Mouse (Mus musculus): ENCODE results near the gene Rbm38.

Rbm38 gene

DNA sequence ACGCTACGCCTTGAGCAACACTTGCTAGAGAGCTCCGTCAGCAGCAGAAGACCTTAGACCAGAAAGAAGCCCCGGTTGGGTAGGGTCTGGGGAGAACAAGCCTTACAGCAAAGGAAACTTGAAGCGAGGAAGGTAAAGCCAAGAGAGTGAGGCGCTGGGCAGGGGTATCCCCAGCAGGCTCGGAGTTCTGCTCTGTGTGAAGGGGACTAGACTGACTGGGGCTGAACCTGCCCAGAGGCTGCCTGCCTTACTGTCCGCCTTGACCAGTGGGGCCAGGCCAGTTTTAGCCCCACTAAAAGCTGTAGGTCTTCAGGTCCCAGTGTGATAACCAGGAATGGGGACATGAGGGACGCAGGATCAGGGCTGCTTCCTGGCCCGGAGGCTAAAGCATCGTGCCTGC lies at the start of gene Rbm38:
Rbm38 (plus strand) TSS at position 69 of the 400 bp plus-strand sequence.
- no peak for DNase-seq (ENCODE audit: low spot score in 2 of 2)

DNA sequence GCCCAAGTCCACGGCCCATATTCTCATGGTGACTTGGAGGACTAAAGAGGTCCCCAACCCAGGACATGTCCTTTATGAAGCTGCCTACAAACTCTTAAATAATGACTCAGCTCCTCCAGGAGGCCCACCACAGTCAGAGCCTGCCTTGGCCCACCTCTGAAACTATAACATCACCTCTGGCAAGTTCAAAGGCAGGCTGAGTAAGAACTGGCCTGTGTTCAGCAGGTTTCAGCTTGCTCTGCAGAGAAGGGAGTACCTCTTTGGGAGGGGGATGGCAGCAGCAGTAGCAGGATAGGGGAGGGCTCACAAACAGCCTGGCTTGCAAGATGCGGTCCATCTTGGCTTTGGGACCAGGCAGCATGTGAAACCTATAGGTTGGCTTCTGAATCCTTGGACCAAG lies 48.4 kb upstream of the Rbm38 start:
- no peak for DNase-seq (ENCODE audit: low spot score in 2 of 2)

DNA sequence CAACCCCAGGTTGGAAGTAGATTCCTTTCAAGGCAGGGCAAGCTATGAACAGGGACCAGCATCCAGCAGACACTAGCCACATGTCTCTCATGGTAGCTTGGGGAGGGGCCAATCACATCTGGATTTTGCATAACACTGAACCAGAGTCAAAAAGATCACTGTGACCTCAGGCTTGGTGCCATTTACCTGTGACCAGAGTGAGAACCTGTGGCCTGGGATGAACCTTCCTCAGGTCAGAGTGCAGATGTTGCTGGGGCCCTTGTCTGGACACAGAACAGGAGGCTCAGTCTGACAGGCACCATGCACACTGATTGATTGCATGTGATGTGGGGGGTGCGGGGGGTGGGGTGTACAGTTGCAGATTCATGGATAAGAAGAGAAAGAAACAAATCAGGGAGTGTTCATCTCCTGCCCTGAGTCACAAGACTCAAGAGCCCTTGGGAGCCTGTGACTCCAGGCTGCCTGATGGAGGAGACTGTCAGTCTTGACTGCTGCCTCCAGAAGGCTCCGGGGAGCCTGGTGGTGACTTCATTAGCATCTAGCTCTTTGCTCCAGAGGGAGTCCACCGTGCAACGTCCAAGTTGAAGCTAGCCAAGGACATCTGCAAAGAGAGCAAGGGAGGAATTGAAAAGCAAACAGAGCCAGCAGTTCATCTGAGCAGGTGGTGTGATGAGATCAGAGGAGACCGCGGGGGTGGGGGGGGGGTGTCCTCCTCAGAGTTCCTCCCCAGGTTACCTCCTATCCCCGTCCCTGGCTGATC lies 46.3 kb upstream of the Rbm38 start:
- no peak for DNase-seq (ENCODE audit: low spot score in 2 of 2)

DNA sequence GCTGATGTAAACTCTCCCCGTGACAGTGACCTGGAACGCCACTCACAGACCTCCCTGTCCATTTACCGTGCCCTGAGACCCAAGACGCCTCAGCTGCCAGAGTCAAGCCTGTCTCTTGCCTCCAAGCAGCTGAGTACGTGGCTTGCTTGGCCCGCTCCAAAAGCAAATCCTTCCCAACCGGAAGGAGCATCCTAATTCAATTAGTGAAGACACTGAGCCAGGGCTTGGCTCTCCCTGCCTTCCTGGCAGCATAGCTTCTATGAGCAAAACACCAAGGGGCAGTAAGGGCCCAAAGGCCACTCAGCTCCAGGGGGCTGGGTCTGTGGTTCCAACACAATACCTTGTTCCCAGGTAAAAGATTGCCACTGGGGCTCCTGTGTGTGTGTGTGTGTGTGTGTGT lies 45.6 kb upstream of the Rbm38 start:
- DNase-seq (ENCODE audit: low spot score in 2 of 2), result no peak

DNA sequence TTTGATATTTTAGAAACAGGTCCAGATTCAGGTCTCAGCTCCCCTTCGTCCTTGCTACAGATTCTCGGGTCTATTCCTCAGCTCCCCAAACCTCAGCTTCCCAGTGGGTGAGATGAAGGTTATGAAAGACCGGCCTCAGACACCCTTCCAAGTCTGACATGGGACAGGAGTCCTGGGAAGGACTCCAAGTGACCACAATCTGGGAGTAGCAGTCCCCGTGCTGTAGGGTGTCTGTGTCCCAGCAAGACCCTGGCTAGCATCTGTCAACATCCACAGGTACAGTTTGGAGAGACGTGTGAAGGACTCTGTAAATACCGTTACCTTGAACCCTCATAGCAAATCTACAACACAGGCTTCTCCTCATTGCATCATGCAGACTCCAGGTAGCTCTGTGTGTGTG lies 45.1 kb upstream of the Rbm38 start:
- DNase-seq (ENCODE audit: low spot score in 2 of 2), result no peak

DNA sequence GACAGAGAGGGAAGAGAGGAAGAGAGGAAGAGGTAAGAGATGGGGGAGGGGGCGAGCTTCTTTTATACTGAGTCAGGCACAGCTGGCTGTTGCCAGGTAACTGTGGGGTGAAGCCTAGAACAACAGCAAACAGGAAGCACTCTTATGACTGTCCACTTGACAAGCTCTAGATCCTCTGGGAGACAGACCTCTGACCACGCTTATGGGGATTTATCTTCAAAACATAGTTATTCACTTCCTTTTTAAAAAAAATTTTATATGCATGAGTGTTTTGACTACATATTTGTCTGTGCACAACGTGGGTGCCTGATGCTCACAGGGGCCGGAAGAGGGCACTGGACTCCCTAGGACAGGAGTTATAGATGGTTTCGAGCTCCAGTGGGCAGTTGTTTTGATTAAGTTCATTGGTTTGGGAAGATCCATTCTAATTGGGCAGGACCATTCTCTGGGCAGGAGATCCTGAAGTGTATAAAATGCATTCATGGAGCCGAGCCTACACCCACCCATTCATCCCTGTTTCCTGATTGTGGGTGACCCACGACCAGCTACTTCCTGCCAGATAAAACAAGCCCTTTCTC lies 43.5 kb upstream of the Rbm38 start:
- no peak for DNase-seq (ENCODE audit: low spot score in 2 of 2)

DNA sequence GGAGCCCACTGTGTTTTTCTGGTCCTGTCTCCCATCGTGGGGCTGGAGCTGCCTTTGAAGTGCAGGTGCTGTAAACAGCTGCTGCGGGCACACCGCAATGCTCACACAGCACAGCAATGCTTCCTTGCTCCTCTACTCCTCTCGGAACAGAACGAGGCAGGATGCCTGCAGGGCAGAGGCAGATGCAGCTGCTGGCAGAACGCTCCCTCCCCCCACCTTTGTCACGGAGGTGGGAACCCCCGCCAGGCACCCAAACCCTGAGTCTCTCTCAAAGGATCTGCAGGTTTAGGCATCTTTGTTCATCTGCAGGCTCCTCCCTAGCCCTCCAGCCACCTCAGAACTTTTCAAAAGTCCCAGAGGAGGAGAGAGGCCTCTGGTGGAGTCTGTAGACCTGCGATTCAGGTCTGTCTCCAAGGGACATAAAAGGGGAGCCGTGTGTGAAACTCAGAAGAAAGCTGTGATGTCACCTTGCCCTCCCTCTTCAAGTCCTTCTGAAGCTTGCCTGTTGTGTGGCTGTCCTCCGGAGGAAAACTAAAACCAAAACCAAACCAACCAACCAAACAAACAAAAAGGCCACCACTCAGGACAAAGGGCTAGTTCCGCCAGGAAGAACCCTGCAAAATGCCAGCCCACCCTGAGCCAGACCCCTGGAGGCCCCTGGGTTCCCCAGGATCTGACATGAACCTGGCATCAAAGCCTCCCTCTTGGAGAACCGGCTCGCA lies 42.7 kb upstream of the Rbm38 start, which contains the start of gene Spo11:
Spo11 (plus strand) TSS at position 292 of the 722 bp plus-strand sequence.
- DNase-seq (ENCODE audit: low spot score in 2 of 2), result no peak

DNA sequence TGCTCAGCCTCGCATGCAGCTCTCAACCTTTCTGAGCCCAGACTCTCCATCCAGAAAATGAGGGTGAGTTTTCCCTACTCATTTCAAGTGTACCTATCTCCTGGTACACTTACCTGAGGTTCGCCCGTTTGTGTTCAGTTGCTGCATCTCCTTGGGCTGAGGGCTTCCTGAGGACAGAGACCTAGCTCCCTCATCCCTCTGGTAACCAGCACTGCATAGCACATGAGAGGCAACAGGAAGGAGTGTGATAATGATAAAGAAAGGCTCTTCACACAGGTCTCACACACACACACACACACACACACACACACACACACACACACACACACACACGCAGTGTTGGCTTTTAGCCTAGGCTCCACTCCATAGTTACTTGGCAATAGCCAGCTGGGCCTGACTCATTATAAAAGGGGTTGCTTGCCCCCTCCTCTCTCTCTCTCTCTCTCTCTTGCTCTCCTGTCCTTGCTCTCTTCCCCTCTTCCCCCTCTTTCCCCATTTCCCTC lies 42.1 kb upstream of the Rbm38 start:
- DNase-seq (ENCODE audit: low spot score in 2 of 2), result no peak

DNA sequence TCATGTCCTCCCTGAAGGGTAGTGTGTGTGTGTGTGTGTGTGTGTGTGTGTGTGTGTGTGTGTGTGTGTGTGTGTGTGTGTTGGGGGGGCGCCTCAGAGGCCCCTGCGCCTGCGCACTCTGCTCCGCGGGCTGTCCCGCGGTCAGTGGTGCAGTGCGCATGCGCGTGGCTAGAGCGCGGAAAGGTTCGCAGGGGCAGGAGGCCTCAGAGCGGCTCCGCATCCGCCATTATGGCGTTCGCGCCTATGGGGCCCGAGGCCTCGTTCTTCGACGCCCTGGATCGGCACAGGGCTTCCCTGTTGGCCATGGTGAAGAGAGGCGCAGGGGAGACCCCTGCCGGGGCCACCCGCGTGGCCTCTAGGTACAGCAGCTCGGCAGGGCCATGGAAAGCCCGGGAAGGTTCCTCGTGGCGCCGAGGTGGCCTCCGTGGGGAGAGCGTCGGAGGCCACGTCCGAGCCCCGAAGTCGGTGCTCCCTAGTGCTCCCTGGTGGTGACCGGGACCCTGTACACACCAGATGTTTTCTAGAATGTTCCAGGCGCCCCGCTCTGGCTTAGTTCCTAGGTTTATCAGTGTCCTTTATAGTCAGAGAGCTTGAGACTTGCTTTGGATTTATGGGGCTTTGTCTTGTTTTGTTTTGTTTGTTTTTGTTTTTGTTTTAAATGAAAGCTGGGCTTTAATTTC lies 40.5 kb upstream of the Rbm38 start:
- DNase-seq (ENCODE audit: low spot score in 2 of 2), result no peak

DNA sequence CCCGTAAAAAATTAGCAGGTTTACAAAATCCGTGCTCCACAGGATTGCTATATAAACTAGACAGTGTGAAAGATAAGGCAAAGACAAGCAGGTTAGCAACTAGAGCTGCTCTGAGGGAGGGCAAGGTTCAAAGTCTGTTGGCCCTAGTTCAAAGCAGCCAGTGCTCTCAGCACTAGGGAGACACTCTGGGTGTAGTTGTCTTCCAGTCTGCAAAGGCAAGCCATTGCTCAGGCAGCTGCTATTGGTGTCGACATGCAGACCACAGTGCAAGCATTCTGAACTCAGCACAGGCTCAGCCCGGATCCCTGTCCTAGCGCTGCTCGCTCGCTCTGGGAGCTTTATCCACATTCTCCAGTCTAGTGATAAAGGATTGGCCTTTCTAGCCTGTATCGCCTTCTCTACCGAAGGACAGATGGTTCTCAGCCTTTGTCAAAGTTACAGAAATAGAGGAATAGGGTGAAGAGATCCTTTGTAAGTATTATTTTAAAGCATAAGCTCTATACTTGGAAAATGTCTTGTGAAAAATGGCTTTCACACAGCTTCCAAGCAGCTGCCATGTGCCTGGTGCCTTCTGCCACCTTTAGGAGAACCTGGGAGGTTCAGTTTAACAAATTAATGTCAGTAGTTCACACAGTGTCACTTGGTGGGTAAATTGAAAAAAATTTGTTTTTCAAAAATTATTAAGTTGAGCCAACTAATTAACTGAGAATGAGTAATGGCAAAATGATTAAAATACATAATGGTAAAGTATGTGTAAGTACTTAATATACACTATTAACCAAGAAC lies 37.3 kb upstream of the Rbm38 start:
- no peak for DNase-seq (ENCODE audit: low spot score in 2 of 2)

DNA sequence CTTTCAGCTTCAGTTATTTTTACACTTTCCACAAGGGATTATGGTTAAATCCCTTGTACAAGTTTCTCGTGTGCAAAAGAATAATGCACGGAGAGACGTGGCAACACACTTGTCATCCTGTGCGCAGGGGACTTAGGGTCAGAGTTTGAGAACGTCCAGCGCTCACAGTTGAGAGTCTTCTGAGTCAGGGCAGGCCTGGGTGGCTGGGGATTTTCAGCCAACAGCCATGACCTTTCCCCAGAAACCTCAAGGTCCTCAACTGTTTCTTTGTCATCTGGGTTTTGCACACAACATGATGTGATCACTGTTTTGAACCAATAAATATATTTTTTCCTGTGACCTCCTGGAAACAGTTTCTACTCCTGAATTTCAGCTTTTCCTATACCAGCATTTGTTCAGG lies 30.1 kb upstream of the Rbm38 start:
- no peak for DNase-seq (ENCODE audit: low spot score in 2 of 2)

DNA sequence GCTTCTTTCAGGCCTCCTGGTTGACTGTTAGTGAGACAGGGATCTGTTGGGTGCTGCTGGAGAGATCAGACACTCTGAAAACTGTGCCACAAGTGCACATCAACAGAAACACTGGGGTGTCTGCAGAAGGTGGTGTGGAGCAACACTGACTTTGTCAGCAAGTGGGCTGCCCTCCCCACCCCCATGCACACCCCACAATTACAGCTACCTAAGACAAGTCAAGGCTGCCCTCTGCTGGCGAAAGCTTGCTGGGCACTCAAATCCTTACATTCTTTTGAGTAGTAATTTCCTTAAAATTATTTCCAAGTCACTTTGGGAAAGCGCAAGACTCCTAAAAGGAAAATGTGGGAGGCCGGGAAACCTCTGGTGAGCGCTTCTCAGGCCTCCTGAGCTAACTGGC lies 24.1 kb upstream of the Rbm38 start:
- peak; percentile 59 to 69 for DNase-seq (ENCODE audit: low spot score in 2 of 2)

DNA sequence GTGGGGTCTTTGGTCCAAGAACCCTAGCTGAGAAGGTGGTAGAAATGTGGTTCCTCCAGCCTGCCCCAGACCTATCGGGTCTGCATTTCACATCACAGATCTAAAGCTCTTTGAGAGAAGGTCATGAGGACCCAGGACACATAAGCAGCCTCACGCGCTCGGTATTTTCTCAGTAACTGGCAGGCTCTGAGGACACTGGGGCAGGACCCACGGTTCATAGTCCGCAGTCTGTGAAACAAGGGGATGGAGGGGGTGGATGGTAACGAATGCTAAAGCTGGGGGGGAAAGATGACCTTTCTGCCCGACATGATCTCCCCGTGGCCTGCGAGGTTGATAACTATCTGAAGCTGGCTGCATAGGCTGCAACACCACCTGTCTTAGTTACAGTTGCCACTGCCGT lies 22.6 kb upstream of the Rbm38 start:
- no peak for DNase-seq (ENCODE audit: low spot score in 2 of 2)

DNA sequence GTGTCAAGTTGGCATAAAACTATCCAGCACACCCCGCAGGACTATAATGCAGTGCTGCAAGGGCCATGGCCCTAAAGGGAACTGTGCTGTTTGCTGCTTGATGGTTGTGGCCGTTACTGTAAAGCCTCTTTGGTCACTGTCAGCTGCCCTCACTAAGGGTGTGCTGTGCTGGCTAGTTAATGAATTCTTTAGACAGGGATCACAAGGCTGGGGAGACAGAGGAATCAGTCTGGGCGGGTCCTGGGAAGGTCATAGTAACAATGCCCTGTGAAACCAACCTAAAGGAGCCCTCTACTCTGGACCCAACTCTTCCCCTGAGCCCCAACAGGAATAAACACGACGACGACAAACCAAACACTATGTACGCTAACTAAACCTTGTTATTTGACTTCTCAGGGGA lies 21.8 kb upstream of the Rbm38 start:
- DNase-seq (ENCODE audit: low spot score in 2 of 2), result no peak

DNA sequence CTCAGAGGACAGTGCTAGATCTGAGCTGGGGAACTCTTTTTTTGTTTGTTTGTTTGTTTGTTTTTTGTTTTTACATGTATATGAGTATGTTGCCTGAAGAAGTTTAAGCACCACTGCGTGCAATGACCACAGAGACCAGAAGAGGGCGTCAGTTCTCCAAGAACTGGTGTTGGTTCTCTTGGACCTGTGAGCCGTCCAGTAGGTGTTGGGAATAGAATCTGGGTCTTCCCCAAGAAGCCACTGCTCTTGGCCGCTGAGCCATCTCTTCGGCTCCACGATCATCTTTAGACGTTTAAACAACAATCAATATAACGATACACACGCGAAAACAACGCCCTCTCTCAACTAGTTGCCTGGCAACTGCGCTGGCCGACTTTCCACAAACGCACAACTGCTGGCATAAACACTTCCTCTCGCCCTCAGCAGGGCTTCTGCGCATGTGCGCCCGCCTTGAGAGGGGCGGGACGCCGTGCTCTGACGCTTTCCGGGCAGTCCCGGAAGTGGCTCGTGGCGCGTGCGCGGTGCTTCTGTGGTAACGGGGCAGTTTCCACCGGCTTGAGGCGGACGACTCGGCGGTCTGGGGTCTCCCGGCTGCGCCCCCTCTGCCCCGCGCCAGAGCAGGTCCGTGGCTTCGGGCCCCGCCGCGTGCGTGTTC lies 20.5 kb upstream of the Rbm38 start, which contains the start of gene Rae1:
Rae1 (plus strand) TSS at position 488 of the 655 bp plus-strand sequence.
- DNase-seq (ENCODE audit: low spot score in 2 of 2), result peak; percentile 96 to 98

DNA sequence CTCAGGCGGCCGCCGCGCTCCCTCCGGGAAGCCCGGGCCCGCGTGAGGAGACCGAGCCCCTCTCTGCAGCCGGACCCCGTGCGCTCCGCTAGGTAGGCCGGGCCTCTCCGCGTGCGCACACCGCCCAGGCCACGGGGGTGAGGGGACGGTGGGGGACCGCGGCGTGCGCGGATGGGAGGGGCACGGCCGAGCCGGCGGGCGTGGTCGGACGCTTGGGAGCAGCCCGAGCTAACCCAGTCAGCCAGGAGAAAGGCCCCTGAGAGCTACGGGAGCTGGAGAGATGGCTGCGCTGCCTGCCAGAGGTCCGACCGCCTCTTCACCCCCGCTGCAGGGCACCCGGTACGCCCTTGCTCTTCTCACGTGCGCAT lies 20.0 kb upstream of the Rbm38 start:
- no peak for DNase-seq (ENCODE audit: low spot score in 2 of 2)

DNA sequence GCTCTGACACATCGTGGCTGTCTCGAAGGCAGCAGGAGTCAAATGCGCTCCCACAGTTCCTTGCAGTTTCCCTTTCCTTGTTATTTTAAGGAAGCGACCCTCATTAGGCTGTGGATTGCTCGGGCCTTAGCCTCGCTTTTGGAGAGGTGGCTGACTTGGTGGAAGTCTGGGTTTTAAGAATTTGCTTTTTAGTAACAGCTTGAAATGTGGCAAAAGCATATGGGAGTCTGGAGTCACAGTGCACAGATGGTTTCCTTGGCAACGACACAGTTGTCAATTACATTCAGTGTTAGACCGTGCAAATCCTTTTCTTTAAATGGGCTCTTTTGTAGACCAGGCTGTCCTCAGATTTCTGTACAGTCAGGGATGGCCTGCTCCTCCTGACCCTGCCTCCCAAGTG lies 19.4 kb upstream of the Rbm38 start:
- no peak for DNase-seq (ENCODE audit: low spot score in 2 of 2)

DNA sequence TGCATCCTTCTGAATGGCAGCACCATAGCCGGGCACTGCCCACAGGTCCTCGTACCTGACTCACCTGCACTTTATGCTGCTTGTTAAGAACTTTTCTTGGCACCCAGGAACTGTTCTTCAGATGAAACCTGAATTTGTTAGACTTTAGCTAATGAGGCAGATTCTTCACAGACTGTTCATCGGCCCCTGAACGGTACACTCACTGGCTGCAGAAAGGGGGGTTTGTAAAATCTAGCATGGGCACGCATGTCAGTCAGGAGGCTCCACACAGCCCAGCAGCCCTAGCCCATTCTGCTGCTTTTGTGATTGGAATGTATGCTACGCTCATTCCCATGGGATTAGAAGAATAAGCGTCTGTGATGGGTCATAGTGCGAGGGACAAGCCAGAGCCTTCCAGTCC lies 16.6 kb upstream of the Rbm38 start:
- DNase-seq (ENCODE audit: low spot score in 2 of 2), result no peak

DNA sequence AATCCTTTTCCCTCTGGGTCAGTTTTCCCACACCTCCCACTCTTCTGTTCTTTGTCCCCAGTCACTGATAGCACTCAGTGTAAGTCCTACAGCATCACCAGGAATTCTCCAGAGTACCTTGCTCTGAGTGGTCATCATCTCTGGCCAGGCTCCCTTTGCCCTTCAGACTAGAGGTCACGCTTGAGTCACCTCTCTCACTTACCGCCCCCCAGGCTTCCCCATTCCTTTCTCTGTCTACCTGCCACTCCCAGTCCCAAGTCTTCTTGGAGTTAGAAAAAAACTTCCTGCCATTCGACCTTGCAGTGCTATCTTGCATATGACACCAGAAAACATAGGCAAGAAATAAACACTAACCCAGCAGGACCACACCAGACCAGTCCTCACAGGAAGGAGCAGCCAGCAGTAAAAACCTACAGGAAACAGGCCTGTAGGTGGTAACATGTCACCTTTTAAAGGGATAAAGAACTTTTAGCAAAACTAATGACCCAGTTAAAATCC lies 10.0 kb upstream of the Rbm38 start:
- no peak for DNase-seq (ENCODE audit: low spot score in 2 of 2)

DNA sequence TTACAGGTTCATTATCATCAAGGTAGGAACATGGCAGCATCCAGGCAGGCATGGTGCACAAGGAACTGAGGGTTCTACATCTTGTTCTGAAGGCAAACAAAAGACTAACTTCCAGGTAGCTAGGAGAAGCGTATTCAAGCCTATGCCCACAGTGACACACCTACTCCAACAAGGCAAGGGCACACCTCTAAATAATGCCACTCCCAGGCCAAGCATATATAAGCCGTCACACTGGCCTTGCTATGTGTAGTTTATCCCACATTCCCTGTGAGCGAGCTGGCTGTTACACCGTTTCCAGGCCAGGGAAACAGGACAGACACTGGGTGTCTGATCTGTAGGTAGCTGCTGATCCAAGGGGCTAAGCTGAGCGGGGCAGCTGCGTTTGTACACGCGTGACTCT lies 8.9 kb upstream of the Rbm38 start:
- no peak for DNase-seq (ENCODE audit: low spot score in 2 of 2)
